Mouse (Mus musculus) megakaryocyte-erythroid progenitor cell, adult 5-6 weeks (primary cell): ENCODE results near the gene Abracl. TPM values are rescaled to one million over a fixed set of nuclear protein-coding genes. Genes with fewer than 3 reads are reported as not detected.
A peak's percentile ranks its signal among the peaks of the same experiment; 100 is the strongest.

Experiments
- ATAC-seq: replicated peaks from 2 replicates; pipeline ENCODE4 v1.8.0; 2016; ENCODE audit warnings: mild to moderate bottlenecking, inconsistent platforms; ENCODE audit not compliant: severe bottlenecking, poor library complexity, low FRiP score, low TSS enrichment
- total RNA-seq, 2 experiments: library from RNA; stranded (forward) in 1 of 2; stranded (reverse) in 1 of 2; fragments of 200-1000, 215-1000 nt in 1 of 2; fragments of >200 nt in 1 of 2; fragmentation: Nextera tagmentation in 1 of 2; gene quantifications; 2 replicates each; pipeline ENCODE4 v1.2.3; 2014 to 2017

The Abracl gene
- total RNA-seq, 2 experiments from 2014 or later, result 104 to 129 TPM

- no peak for ATAC-seq
These were observed 13.8 kb upstream of the Abracl start for GRCm38 (mm10) chr10:18036849-18037248.

- ATAC-seq, result no peak
These were observed 11.3 kb upstream of the Abracl start for GRCm38 (mm10) chr10:18034408-18034807.

GRCm38 (mm10) chr10:18022312-18022711, 776 bp downstream of the Abracl start:
- ATAC-seq, result peak; percentile 90

- ATAC-seq, result peak; percentile 32; the same call in 1 of the 2 replicates
These were observed 1.3 kb downstream of the Abracl start for GRCm38 (mm10) chr10:18021576-18022311.

- no peak for ATAC-seq
These were observed 2.2 kb downstream of the Abracl start for GRCm38 (mm10) chr10:18020846-18021245.

GRCm38 (mm10) chr10:18020443-18020842, 2.6 kb downstream of the Abracl start:
- ATAC-seq, result no peak

GRCm38 (mm10) chr10:18011761-18012160, 11.3 kb downstream of the Abracl start:
- ATAC-seq, result no peak

- ATAC-seq, result no peak
These were observed 13.3 kb downstream of the Abracl start for GRCm38 (mm10) chr10:18009744-18010143.

- no peak for ATAC-seq
These were observed 15.0 kb downstream of the Abracl start for GRCm38 (mm10) chr10:18008118-18008517.

- ATAC-seq, result no peak
These were observed 15.8 kb downstream of the Abracl start for GRCm38 (mm10) chr10:18007243-18007642.

- peak; percentile 91 for ATAC-seq
These were observed 16.3 kb downstream of the Abracl start for GRCm38 (mm10) chr10:18006756-18007155.

GRCm38 (mm10) chr10:18005136-18005955, 17.7 kb downstream of the Abracl start:
- ATAC-seq, result no peak

GRCm38 (mm10) chr10:18003966-18004637, 19.0 kb downstream of the Abracl start:
- no peak for ATAC-seq

GRCm38 (mm10) chr10:17990576-17990975, 32.5 kb downstream of the Abracl start:
- no peak for ATAC-seq

- ATAC-seq, result peak; percentile 59
These were observed 34.0 kb downstream of the Abracl start for GRCm38 (mm10) chr10:17989136-17989535.

- peak; percentile 18; the same call in 1 of the 2 replicates for ATAC-seq
These were observed 35.2 kb downstream of the Abracl start for GRCm38 (mm10) chr10:17987823-17988423.

- ATAC-seq, result peak; percentile 86
These were observed 39.8 kb downstream of the Abracl start for GRCm38 (mm10) chr10:17983313-17983712.

- no peak for ATAC-seq
These were observed 57.0 kb downstream of the Abracl start for GRCm38 (mm10) chr10:17966090-17966489.
